In genomic region chrX:95445141-95445540, GRCm38 (mm10) we compare ENCODE assay signal across 8 mouse cellular contexts. TPM values are rescaled to one million over a fixed set of nuclear protein-coding genes. Genes with fewer than 3 reads are reported as not detected.
DNase-seq lines count a peak whose midpoint lies in the region; ATAC-seq and TF ChIP-seq lines count a peak whose summit lies in the region.

No protein-coding gene starts in this region.

- peaks cover 6% of the 10 kb centered on the region; the same call in 1 of the 2 replicates for H3K79me2 ChIP-seq in liver, adult 2 months (ENCODE audit: control insufficient read depth, insufficient read depth, low read length)
- no peaks in the 10 kb centered on the region for H3K79me2 ChIP-seq in myocyte (ENCODE audit: control insufficient read depth, insufficient read depth)

- TF ChIP-seq POLR2A in liver, adult 2 months (IDR thresholded peaks at IDR 0.05; ENCODE audit: extremely low read depth, insufficient read depth, low read length), result no peak
- no peak for TF ChIP-seq POLR2A in myocyte (IDR thresholded peaks at IDR 0.05; ENCODE audit: insufficient read length, low read depth)

- H3K27ac ChIP-seq in liver, adult 2 months (replicated peaks; ENCODE audit: insufficient read depth, low read depth, low read length), result peak overlapping the region; percentile 50
- peak overlapping the region; percentile 88 for H3K27ac ChIP-seq in embryonic facial prominence, embryonic 10.5 days (replicated peaks)
- H3K27ac ChIP-seq in intestine, embryonic 16.5 days (ENCODE audit: low read length), result peak overlapping the region; percentile 84

- no peak for TF ChIP-seq CTCF in liver, adult 2 months (IDR thresholded peaks at IDR 0.05; ENCODE audit: low read depth, low read length)

- peak overlapping the region; percentile 1 for H3ac ChIP-seq in myocyte (ENCODE audit: control insufficient read depth, insufficient read length)

- no peaks in the 10 kb centered on the region for H3K4me1 ChIP-seq in liver, adult 2 months (ENCODE audit: control insufficient read depth, insufficient read depth, low read length)
- H3K4me1 ChIP-seq in embryonic facial prominence, embryonic 10.5 days, result peaks cover 12% of the 10 kb centered on the region; the same call in 1 of the 2 replicates
- H3K4me1 ChIP-seq in intestine, embryonic 16.5 days (ENCODE audit: control insufficient read depth, insufficient read depth, low read length), result no peaks in the 10 kb centered on the region; the same call in 1 of the 2 replicates

- peak; percentile 70 for ATAC-seq in intestine, embryonic 16.5 days

- H3K4me3 ChIP-seq in liver, adult 2 months (ENCODE audit: insufficient read depth, low read depth, low read length), result peak overlapping the region; percentile 94
- H3K4me3 ChIP-seq in embryonic facial prominence, embryonic 10.5 days, result peak overlapping the region; percentile 65
- H3K4me3 ChIP-seq in intestine, embryonic 16.5 days (ENCODE audit: low read length), result peak overlapping the region; percentile 59
- H3K4me3 ChIP-seq in myocyte, result peak overlapping the region; percentile 56

- peak overlapping the region; percentile 67 for H3K4me2 ChIP-seq in intestine, embryonic 16.5 days (ENCODE audit: low read depth, low read length)
- H3K4me2 ChIP-seq in myocyte (ENCODE audit: low read depth), result peak overlapping the region; percentile 73

- H3K9me3 ChIP-seq in embryonic facial prominence, embryonic 10.5 days, result no peaks in the 10 kb centered on the region; the same call in 1 of the 2 replicates
- no peaks in the 10 kb centered on the region for H3K9me3 ChIP-seq in intestine, embryonic 16.5 days (ENCODE audit: control insufficient read depth, low read length)

- WGBS in liver, adult 2 months, result 23% methylated on average over 3 of the region's 3 CpGs
- 38% methylated on average over 3 of the region's 3 CpGs for WGBS in embryonic facial prominence, embryonic 10.5 days
- WGBS in intestine, embryonic 16.5 days, result 27% methylated on average over 3 of the region's 3 CpGs

- no peak for DNase-seq in liver, adult 2 months (ENCODE audit: extremely low read depth, low read depth, low spot score)
- no peak for DNase-seq in liver
- no peak for DNase-seq in embryonic facial prominence, embryonic 10.5 days (ENCODE audit: low spot score)
- no peak for DNase-seq in adrenal gland, adult (ENCODE audit: inconsistent age in 2 of 2, low spot score in 1 of 2)
- no peak for DNase-seq in left cerebral cortex, adult 9 months (ENCODE audit: low spot score in 2 of 2)
- no peak for DNase-seq in T-cell, adult 2 months (ENCODE audit: low spot score)

- no peaks in the 10 kb centered on the region for H3K36me3 ChIP-seq in liver, adult 2 months (ENCODE audit: control insufficient read depth, insufficient read depth, low read length)
- no peaks in the 10 kb centered on the region for H3K36me3 ChIP-seq in embryonic facial prominence, embryonic 10.5 days (replicated peaks)
- H3K36me3 ChIP-seq in intestine, embryonic 16.5 days (ENCODE audit: control insufficient read depth, insufficient read depth, low read length), result no peaks in the 10 kb centered on the region
- H3K36me3 ChIP-seq in myocyte (ENCODE audit: control insufficient read depth, insufficient read depth), result no peaks in the 10 kb centered on the region

- no peaks in the 10 kb centered on the region for H3K27me3 ChIP-seq in liver, adult 2 months (ENCODE audit: control insufficient read depth, insufficient read depth, low read length)
- H3K27me3 ChIP-seq in embryonic facial prominence, embryonic 10.5 days (replicated peaks; ENCODE audit: low read depth, poor library complexity, severe bottlenecking), result peaks cover 19% of the 10 kb centered on the region
- no peaks in the 10 kb centered on the region for H3K27me3 ChIP-seq in intestine, embryonic 16.5 days (replicated peaks; ENCODE audit: control insufficient read depth, insufficient read depth, low read length)
- no peaks in the 10 kb centered on the region for H3K27me3 ChIP-seq in myocyte (ENCODE audit: control insufficient read depth, insufficient read depth, insufficient read length)

- H3K9ac ChIP-seq in liver, adult 2 months (ENCODE audit: low read depth, low read length), result peak overlapping the region; percentile 44; the same call in 1 of the 2 replicates
- H3K9ac ChIP-seq in intestine, embryonic 16.5 days (ENCODE audit: low read depth, low read length), result peak overlapping the region; percentile 37; the same call in 1 of the 2 replicates

TF ChIP-seq in myocyte, 11 proteins besides CTCF, POLR2A, EP300 and RAD21:
- no peak for TF ChIP-seq USF1 (IDR thresholded peaks at IDR 0.05; ENCODE audit: low read depth)

RNA-seq across cellular contexts. Expression of gene Amer1, which starts 0.5 kb away (rescaled TPM):
- 2.8 and 3.0 TPM in 2 replicates for total RNA-seq in liver, adult 2 months (2014; rRNA removed)
- 0.83 and 0.95 TPM in 2 replicates for polyA plus RNA-seq in liver, adult 2 months (2012; rRNA removed)
- polyA plus RNA-seq in embryonic facial prominence, embryonic 10.5 days (2016; fragmentation: Nextera tagmentation; extraction: Ambion mirVana), result 10.3 and 11.9 TPM in 2 replicates
- 7.4 and 8.5 TPM in 2 replicates for polyA plus RNA-seq in intestine, embryonic 16.5 days (2015; fragmentation: Nextera tagmentation; extraction: Ambion mirVana)
- 1.9 TPM for polyA plus RNA-seq in myocyte (2012; fragmentation: generic; extraction: Trizol)
